Mouse (Mus musculus): Measurements from ENCODE around the gene Tceanc.

GRCm38 (mm10) chrX:166535138-166535537, 16.8 kb upstream of the Tceanc start:
- TF ChIP-seq CTCF (IDR thresholded peaks at IDR 0.05; ENCODE audit: control insufficient read depth, insufficient read depth, insufficient read length) (no peak), MYOD1 (IDR thresholded peaks at IDR 0.05; ENCODE audit: control insufficient read depth, insufficient read length, low read depth) (no peak), USF1 (IDR thresholded peaks at IDR 0.05; ENCODE audit: low read depth) (no peak), MYOG (IDR thresholded peaks at IDR 0.05; ENCODE audit: control insufficient read depth, extremely low read depth, insufficient read length) (no peak), CEBPB (IDR thresholded peaks at IDR 0.05; ENCODE audit: low read depth) (no peak), FOSL1 (IDR thresholded peaks at IDR 0.05; ENCODE audit: insufficient read depth, low read length, poor library complexity, severe bottlenecking) (no peak)
